Mouse (Mus musculus) heart, adult 11 months (tissue): ENCODE results near the gene Fxyd5.
A peak's percentile ranks its signal among the peaks of the same experiment; 100 is the strongest.

Experiments used
- DNase-seq: peaks from one replicate; pipeline ENCODE4 v3.0.0; 2022

Fxyd5 gene

DNA sequence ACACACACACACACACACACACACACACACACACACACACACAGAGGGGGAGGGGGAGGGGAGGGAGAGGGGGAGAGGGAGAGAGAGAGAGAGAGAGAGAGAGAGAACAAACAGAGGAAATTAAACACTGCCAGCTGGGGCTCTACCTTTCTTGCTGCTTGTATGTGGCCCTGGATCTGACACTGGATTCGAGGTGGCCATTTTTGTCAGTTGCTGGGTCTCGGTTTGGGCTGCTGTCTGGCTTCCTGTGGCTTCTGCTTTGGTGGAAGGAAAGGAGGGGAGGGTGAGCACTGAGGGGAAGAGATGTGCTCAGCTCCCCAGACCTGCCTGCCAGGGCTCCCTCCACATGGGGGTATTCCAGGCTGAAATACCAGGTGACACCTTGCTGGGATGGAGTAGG is 4.6 kb downstream of the Fxyd5 start:
- DNase-seq = no peak

DNA sequence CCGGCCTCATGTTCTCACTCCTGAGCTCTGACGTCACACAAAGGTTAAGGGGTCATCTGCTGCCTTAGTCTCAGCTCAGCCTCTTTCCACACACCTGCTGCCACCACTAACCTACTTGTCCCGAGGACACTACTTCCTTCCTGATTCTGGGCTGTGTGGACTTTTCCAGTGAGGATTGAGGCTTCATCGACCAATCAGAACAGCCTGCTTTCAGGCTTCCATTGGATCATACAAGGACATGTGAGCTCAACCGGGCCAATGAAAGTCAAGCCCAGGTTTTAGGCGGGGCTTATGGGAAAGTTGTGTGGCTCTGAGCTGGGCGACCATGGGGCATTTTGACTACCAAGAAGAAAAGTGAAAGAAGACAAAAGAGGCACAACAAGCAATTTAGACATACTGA is 5.4 kb downstream of the Fxyd5 start:
- DNase-seq = no peak

DNA sequence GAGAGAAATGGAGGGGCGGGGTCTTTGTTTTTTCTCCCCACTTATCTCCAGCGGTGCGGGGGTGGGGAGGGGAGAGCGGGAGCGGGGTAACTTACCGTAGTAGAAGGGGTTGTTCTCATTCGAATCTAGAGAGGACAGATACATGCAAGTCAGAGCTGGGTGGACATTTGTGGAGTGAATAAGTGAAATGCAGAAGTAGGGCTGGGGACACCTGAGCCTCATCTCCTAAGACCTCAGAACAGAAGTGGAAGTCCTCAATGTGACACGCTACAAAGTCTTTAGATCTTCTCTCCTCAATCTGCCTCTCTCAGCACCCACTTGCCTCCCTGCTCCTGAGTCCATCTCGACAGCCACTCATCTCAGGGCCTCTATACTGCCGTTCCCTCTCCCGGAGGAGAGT is 7.0 kb downstream of the Fxyd5 start:
- no peak for DNase-seq

DNA sequence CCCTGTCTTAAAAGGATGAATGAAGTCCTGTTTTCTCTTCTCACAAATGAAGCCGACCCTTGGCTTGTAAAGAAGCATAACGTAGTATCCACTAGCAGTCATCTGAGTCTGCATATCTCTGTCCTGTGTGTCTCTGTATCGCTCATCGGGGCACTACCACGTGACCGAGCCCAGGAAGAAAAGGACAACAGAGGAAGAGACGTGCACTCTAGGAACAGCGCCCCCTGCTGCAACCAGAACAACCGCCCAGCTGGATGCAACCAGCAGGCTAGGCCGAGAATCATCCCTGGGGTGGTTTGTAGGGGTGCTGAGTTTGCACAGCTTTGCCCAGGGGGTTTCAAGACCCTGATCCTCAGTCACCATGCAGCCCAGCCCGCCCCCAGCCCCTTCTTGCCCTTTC is 7.5 kb downstream of the Fxyd5 start:
- peak; percentile 90 for DNase-seq

DNA sequence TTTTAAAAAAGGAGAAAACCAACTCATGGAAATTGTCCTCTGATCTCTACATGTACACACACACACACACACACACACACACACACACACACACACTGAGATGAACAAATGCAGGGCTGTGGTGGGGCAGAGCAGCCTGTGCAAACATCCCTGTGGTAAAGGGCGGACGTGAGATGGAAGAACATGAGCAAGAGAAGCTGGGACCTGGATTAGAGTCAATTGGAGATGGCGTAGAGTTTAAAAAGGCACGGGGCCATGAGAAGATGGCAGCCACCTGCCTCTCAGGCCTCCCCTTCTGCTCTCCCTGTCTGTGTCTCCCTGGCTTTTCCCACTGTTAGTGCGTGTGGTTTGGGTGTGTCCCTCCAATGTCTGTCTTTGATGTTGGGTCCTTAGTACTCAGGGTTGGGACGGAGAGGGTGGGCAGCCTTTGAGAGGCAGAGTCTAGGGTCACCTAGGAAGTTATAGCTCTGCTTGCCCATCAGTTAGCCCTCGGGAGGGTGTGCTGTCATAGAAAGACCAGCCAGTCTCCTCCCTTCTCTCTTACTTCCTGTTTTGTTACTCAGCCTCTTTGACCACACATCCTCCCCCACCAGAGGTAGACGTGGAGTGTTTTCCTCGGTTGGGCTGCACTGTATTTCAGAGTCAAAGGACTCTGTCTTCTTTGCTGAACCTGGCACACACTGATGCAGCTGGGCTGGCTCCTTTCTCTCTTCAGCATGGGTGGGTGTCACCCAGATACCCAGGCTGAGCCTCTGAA is 8.7 kb downstream of the Fxyd5 start:
- peak; percentile 95 for DNase-seq

DNA sequence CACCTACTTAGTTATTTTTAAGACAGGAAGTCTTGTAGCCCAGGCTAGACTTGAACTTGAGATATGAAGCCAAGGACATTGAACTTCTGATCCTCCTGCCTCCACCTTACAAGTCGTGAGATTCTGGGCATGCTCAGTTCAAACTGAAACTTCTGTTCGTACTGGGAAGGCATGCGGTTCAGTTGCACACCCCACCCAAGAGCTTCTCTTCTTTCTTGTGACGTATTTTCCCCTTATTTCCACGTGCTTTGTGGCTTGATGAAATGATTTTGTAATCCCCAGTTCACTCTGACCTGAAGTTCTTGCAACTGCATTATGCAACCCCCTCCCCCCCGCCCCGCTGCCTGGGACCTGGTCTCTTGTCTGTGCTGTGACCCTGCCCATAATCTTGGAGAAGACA is 10.6 kb downstream of the Fxyd5 start:
- no peak for DNase-seq

DNA sequence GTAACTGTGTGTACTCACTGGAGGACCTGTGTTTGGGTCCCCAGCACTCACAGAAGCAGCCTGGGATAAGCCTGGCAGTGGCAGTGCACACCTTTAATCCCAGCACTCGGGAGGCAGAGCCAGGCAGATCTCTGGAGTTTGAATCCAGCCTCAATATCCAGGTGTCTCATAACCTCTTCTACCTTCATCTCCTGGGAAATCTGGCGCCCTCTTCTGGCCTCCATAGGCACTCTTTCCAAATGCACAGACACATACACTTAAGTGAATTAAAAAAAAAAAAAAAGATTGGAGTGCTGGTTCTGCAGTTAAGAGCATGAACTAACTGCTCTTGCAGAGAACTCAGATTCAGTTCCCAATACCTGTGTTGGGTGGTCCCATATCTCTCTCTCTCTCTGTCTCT is 11.6 kb downstream of the Fxyd5 start:
- DNase-seq = no peak

DNA sequence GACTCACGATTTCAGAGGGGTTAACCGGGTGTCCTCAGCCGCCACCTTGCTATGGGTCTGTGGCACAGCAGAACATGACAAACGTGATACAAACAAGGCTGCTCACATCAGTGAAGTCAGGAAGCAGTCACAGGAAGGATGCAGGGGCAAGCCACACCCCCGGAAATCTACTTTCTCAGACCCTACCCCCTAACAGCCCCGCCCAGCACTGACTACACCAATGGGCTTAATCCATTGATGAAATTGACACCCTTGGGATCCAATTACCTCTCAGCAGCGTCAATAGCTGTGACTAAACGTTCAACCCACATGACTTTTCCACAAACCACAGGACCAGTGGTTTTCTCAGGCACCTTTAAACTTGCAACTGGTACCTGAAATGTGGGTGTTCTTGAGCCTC is 13.7 kb downstream of the Fxyd5 start:
- no peak for DNase-seq

DNA sequence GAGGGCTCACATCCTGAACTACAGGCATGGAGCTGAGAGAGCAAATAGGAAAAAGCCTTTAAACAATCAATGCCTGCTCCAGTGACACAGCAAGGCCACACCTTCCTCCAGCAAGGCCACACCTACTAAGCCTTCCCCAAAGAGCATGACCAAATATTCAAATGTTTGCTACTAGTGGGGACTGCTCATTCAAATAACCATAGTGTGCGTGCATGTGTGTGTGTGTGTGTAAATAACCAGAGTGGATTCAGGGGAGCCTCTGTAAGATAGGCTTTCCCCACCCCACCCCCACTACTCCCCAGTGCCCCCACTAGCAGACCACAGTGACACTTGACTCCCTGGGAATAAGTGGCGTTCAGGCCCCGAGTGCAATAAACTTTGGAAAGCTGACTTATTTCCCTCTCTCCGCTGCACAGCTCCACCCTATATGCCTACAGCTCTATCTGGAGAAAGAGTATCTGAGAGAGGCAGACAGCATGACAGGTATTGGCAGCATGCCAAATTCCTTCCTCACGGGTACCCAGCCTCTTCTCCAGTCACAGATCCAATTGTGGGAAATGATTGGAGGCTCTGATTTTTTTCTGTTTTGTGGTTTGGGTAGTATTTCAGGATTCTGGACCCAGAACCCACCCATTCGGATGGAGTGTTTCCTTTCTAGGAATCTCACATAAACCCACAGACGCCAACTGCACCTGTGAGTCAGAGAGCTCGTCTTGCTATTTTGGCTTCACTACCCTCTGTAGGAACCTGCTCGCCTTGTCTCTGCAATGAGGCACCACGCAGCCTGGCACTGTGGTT is 25.0 kb downstream of the Fxyd5 start:
- no peak for DNase-seq

DNA sequence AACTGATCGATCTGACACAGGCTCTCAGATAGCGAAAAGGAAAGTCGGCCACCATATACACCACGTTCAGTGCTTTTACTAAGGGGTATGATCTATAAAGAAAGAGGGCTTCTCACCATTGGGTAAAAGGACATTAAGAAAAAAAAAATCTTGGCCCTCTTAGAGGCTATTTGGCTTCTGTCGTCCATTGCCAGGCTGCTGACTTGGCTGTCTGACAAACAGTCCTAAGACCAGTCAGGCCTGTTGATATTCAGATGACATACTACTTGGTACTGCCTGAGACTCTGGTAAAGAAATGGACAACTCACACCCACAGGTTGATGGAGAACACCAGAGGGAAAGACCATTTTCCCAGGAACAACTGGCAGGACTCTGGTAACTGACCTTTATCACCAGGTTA is 29.3 kb downstream of the Fxyd5 start:
- DNase-seq = no peak

DNA sequence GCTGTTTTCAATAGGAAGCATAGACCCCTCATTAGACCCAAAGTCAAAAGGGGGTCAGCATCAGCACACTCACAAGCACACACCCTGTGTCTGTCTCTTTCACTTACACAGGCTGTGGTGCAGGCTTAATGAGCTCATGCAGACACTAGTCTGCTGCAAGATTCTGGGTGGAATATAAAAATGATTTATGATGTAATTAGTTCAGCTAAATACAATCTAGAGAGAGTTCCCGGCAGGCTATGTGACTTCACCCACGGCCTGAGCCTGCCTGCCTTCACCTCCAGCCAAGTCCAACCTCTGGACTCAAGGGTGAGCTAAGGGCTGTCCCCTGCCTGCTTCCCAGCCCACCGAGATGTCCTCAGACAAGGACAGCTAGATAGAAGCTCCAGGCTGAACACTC is 33.4 kb downstream of the Fxyd5 start:
- no peak for DNase-seq

DNA sequence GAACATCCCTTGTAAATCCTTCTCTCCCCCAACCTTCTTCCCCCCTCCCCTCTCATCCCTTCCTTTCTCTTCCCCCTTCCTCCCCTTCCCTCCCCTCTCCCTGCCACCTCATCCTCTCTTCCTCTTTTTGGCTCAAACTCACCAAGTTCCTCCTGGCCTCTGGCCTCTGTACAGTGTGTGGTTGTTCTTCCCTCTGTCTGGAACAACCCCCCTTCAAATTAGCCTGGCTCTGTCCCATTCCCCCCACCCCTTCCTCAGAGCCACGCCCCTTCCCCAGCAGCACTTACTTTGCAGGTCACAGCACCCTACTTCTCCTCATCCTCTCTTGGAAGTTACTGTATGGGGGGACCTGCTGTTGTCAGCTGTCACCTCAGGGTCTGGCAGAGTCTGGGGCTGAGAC is 34.1 kb downstream of the Fxyd5 start:
- DNase-seq = peak; percentile 94

DNA sequence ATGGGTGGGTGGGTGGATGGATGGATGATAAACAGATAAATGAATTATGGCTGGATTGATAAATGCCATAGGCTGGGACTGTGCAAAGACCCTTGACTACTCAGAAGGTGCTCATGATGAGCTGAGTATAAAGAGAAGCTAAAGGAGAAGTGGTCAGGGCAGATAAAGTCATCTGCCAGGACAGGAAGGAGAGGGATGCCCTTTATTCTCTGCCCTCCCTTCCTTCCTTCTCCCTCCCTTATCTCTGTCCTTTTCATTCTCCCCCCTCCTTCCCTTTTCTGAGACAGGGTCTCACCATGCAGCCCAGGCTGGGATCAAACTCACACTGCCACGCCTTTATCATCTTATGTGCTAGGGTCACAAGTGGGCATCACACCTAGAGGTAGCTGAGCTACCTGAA is 34.5 kb downstream of the Fxyd5 start:
- no peak for DNase-seq

DNA sequence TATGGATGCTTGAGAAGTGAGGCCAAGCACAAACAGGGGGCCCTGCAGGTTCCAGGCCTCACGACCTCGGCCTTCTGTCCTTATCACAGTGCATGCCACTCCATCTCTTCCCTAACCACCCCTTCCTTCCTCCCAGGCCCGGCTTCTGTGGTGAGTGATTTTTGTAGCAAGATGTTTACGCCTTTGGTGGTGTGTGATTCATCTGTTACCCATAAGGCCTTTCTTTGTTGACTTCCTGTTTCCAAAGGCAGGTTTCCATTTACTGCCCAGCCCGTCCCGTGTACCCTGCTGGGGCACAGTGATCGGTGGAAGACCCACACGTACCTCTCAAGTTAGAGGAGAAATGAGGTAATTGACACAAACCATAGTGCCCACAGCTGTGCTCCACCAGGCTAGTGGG is 39.6 kb downstream of the Fxyd5 start:
- peak; percentile 97 for DNase-seq

DNA sequence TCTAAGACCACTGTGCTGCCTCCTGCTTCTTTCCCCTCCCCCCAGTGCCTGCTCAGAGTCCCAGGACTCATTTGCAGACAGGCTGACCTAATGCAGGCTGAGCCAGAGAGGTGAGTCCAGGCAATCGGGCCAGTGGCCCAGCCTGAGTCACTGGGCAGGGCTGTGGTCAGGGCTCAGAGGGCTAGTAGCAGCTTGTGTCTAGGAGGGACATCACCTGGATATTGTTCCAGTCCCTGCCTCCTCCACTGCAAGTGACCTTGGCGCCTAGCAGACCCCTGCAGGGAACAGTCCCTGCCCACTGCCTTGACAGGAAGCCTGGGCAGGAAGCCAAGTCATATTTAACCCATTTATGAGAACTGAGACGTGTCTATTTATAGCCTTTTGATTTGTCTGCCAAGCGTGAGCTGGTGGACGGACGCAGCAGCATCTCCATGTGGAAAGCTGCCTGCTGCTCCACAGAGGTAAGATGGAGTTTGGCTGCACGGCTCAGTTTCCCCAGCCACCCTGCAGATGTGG is 41.7 kb downstream of the Fxyd5 start:
- DNase-seq = peak; percentile 98

DNA sequence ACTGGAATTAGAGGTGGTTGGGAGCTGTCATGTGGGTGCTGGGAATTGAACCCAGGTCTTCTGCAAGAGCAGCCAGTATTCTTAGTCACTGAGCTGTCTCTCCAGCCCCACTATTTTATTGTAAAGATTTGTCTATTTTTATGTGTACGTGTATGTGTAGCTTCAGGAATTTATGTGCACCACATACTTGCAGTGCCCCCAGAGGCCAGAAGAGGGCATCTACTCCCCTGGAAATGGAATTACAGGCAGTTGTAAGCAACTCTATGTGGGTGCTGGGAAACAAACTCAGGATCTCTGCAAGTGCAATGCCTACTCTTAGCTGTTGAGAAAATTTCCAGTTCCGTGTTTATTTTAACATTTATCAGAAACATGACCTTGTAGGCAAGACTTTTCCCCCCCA is 45.8 kb downstream of the Fxyd5 start:
- DNase-seq = no peak

DNA sequence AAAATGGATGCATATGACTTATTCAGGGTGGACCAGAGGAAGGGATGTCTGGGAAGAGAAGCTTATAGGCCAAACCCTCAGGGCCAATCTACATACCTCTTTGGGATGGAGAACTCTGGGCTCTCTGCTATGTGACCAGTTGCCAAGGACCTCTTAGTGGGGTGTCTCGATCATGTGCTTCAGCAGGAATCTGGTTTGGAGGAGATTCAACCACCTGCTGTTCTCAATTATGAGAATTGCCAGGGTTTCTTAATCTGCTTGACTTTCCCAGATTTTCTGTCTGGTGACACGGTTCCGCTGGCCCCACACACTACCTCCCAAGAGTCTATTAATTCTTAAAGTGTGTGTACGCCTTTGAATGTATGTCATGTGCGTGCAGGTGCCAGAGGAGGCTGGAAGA is 48.3 kb downstream of the Fxyd5 start:
- no peak for DNase-seq

DNA sequence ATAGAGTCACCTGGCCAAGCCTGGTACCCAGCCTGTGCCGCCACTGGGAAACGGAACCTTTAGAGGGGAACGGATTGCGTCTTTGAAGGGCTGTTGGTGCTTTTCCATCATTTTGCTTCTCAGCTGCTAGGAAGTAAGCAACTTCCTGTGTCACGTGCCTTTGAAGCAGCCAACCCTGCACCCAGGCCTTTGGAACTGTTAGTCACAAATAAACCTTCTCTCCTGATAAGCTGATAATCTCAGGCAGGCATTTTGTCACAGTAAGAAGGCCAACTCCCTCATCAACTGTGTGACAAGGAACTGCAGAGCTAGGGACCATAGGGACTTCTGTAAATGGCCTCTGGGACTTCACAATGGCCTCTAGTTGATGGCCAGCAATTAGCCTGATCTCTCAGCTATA is 50.1 kb downstream of the Fxyd5 start:
- no peak for DNase-seq

DNA sequence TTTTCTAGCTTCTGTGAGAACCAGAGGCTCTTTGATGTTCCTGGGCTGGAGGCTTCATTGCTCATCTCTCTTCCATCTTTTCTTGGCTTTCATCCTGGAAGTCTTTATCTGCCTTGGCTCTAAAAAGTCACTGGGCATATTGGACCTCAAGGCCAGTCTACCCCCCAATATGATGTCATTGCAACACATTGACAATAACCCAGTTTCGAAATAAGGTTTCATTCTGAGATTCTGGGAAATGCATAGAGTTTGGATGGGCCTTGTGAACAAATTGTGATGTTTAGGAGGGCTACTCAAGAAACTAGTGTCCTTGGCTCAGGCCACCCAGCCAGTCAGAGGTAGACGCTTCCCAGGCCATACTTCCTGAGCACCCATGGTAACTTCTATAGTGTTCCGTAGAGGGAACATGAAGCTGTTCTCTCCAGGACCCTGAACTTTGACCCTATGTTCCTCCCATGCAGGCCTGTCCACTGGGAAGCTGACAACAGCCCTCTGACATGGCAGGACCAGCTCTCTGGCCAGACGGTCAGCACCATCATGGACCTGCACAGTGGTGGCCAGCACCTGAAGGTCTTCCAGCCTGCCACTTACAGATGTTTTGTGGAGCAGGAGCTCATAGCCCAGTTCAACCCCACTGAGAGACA is 53.6 kb downstream of the Fxyd5 start:
- no peak for DNase-seq

DNA sequence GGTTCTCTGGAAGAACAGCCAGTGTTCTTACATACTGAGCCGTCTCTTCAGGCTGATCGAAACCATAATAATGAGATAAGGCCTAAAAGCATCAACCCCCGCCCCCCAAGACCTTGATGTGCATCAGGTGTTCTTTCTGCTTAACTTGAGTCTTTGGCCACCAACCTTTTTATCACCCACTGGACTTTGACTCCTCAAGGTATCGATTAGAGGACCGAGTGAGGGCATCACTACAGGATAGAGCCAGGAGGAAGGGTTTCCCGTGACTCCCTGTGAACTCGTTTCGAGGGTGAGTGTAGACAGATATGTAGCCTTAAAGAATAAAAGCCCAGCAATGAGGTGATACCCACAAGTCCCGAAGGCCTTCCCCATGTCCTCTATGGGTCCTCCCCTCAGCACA is 56.9 kb downstream of the Fxyd5 start:
- DNase-seq = no peak
